ENCODE assay signal across 8 mouse cellular contexts in genomic region chr3:138743061-138743671, GRCm38 (mm10). TPM values are rescaled to one million over a fixed set of nuclear protein-coding genes. Genes with fewer than 3 reads are reported as not detected.
DNase-seq lines count a peak whose midpoint lies in the region; ATAC-seq and TF ChIP-seq lines count a peak whose summit lies in the region.

No protein-coding gene starts in this region.

- 1% methylated on average over 33 of the region's 33 CpGs for WGBS in kidney, adult 2 months
- 1% methylated on average over 33 of the region's 33 CpGs for WGBS in liver, adult 2 months
- under 1% methylated on average over 33 of the region's 33 CpGs for WGBS in stomach, embryonic 15.5 days

- H3K27me3 ChIP-seq in kidney, adult 2 months (replicated peaks; ENCODE audit: control insufficient read depth, insufficient read depth, low read length) = no peaks in the 10 kb centered on the region
- peaks cover 3% of the 10 kb centered on the region; the same call in 1 of the 2 replicates for H3K27me3 ChIP-seq in liver, adult 2 months (ENCODE audit: control insufficient read depth, insufficient read depth, low read length)
- H3K27me3 ChIP-seq in stomach, embryonic 15.5 days (replicated peaks) = 0 out of 2 replicates have a peak, but pooled peaks cover 3% of the 10 kb centered on the region

- no peaks in the 10 kb centered on the region for H3K79me2 ChIP-seq in liver, adult 2 months (ENCODE audit: control insufficient read depth, insufficient read depth, low read length)

- no peaks in the 10 kb centered on the region for H3K36me3 ChIP-seq in kidney, adult 2 months (ENCODE audit: control insufficient read depth, insufficient read depth, low read length)
- no peaks in the 10 kb centered on the region for H3K36me3 ChIP-seq in liver, adult 2 months (ENCODE audit: control insufficient read depth, insufficient read depth, low read length)
- no peaks in the 10 kb centered on the region for H3K36me3 ChIP-seq in stomach, embryonic 15.5 days

- H3K4me2 ChIP-seq in stomach, embryonic 15.5 days = peak overlapping the region; percentile 91

- peak overlapping the region; percentile 75 for H3K4me3 ChIP-seq in kidney, adult 2 months (ENCODE audit: insufficient read depth, low read depth, low read length)
- H3K4me3 ChIP-seq in liver, adult 2 months (ENCODE audit: insufficient read depth, low read depth, low read length) = peak overlapping the region; percentile 73
- peak overlapping the region; percentile 74 for H3K4me3 ChIP-seq in stomach, embryonic 15.5 days (replicated peaks)

- TF ChIP-seq CTCF in kidney, adult 2 months (conservative IDR thresholded peaks at IDR 0.05; ENCODE audit: insufficient read depth, insufficient read length, low read depth, low read length) = no peak
- no peak for TF ChIP-seq CTCF in liver, adult 2 months (IDR thresholded peaks at IDR 0.05; ENCODE audit: low read depth, low read length)

- no peaks in the 10 kb centered on the region for H3K4me1 ChIP-seq in kidney, adult 2 months (ENCODE audit: control insufficient read depth, insufficient read depth, low read length)
- peaks cover 4% of the 10 kb centered on the region; the same call in 1 of the 2 replicates for H3K4me1 ChIP-seq in liver, adult 2 months (ENCODE audit: control insufficient read depth, insufficient read depth, low read length)
- H3K4me1 ChIP-seq in stomach, embryonic 15.5 days = peaks cover 5% of the 10 kb centered on the region

- ATAC-seq in monocyte, adult 5-6 weeks (replicated peaks; ENCODE audit: insufficient number of reproducible peaks, low FRiP score, low TSS enrichment, poor library complexity, severe bottlenecking) = peak; percentile 61
- ATAC-seq in stomach, embryonic 15.5 days (ENCODE audit: insufficient read depth, low FRiP score, low read depth) = peak; percentile 63; the same call in 1 of the 2 replicates

- H3K9me3 ChIP-seq in stomach, embryonic 15.5 days = no peaks in the 10 kb centered on the region

- peak; percentile 87 for DNase-seq in 3134 (ENCODE audit: extremely low read depth, insufficient read length, low spot score)
- peak; percentile 90 for DNase-seq in adrenal gland, adult 2 months
- peak; percentile 61 for DNase-seq in embryo, embryonic 11.5 days (ENCODE audit: low read depth, low spot score)
- peak; percentile 36 for DNase-seq in heart, adult 8-10 months (ENCODE audit: low spot score)
- DNase-seq in kidney, adult 2 months = peak; percentile 78
- peak; percentile 21 for DNase-seq in liver, adult 2 months (ENCODE audit: extremely low read depth, low read depth, low spot score)

- H3K9ac ChIP-seq in liver, adult 2 months (ENCODE audit: low read depth, low read length) = 0 out of 2 replicates have a peak overlapping the region, but pooled peaks have one; percentile 16
- H3K9ac ChIP-seq in stomach, embryonic 15.5 days = peak overlapping the region; percentile 67; the same call in 1 of the 2 replicates

- TF ChIP-seq POLR2A in kidney, adult 2 months (IDR thresholded peaks at IDR 0.05; ENCODE audit: low read depth, low read length) = no peak
- no peak for TF ChIP-seq POLR2A in liver, adult 2 months (IDR thresholded peaks at IDR 0.05; ENCODE audit: extremely low read depth, insufficient read depth, low read length)

- no peak overlapping the region for H3K27ac ChIP-seq in kidney, adult 2 months (ENCODE audit: insufficient read depth, low read depth, low read length)
- H3K27ac ChIP-seq in liver, adult 2 months (replicated peaks; ENCODE audit: insufficient read depth, low read depth, low read length) = no peak overlapping the region
- H3K27ac ChIP-seq in stomach, embryonic 15.5 days = peak overlapping the region; percentile 74

RNA-seq across cellular contexts. Expression of gene Tspan5, which starts 1.2 kb away (rescaled TPM):
- total RNA-seq in adrenal gland, adult 2 months (2021) = 10 to 100 TPM; 47.3 to 67.5 TPM
- 32.3 and 40.3 TPM in 2 replicates for polyA plus RNA-seq in adrenal gland, adult 2 months (2012; rRNA removed)
- total RNA-seq in heart, adult 8-10 months (2022) = 1 to 10 TPM; 4.2 to 6.7 (median 5.1) TPM
- polyA plus RNA-seq in kidney, adult 2 months (2012; rRNA removed) = 19.8 and 23.8 TPM in 2 replicates
- total RNA-seq in liver, adult 2 months (2014; rRNA removed) = 0.65 and 0.94 TPM in 2 replicates
- polyA plus RNA-seq in liver, adult 2 months (2012; rRNA removed) = 0.42 and 0.48 TPM in 2 replicates
- 20.4 to 46.2 TPM (median 20.5 TPM) in 3 replicates for total RNA-seq in monocyte, adult 5-6 weeks (2017)
- 34.9 and 37.0 TPM in 2 replicates for polyA plus RNA-seq in stomach, embryonic 15.5 days (2015; fragmentation: Nextera tagmentation; extraction: Ambion mirVana)

Comparison
In these comparisons a context has a peak if more than half of its experiments do, and no peak if none do; other contexts are left out.
1. DNase-seq: peak in every context shown above with its lines; median percentile 90 in adrenal gland, adult 2 months; 87 in 3134; 78 in kidney, adult 2 months; 61 in embryo, embryonic 11.5 days; 36 in heart, adult 8-10 months; 21 in liver, adult 2 months.